Mouse (Mus musculus) MN1 (cell line): ENCODE measurements around the gene Nceh1.

Experiments
- DNase-seq: peaks from one replicate; pipeline ENCODE4 v3.0.0-alpha.2; 2016; ENCODE audit warnings: low spot score

The Nceh1 gene

DNA sequence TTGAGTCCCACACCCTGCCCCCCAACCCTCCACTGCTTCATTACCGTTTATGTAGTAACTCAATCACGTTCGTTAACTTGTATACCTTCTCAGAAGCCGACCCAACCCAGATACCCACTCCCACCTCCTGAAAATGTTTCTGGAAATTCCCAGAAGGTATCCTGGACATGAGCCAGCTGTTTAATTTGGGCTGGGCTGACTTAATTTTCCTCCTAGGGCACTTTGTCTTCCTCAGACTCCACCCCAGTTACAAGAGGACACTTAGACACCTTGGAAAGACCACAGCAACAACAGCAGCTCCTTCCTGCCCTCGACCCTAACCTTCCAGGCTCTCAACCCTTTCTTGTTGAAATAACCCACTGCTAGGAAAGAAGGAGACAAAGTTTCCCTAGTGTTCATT, 140.8 kb downstream of the Nceh1 start:
- no peak for DNase-seq

GRCm38 (mm10) chr3:27326633-27327191, 143.9 kb downstream of the Nceh1 start:
- no peak for DNase-seq

- no peak for DNase-seq
Observed at GRCm38 (mm10) chr3:27330706-27331105, 147.9 kb downstream of the Nceh1 start.
